ENCODE assay signal across 14 mouse cellular contexts in the genomic region with DNA sequence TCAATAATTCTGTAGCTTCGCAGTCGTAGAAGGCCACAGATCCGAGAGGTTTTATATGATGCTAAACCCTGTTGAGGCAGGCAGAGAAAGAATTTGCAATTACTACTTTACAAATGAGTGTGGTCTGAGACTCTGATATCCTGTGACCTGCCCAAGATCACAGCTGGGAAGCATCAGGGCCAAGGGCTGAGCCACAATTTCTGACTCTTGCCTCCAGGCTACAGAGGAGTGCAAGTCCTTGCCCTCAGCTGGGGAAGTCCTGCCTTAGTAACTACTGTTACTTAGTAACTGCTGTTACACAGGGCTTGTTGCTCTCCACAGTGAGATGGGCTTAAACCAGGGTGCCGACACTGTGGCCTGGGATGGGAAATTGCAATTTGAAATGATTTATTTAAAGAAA.
DNase-seq lines count a peak whose midpoint lies in the region.
"Had no signal": no experiment of that assay in that cellular context is flagged by ENCODE, and none has a peak within 500 bp of the region (broad histone marks: within the 10 kb centered on the region; RNA-seq: fewer than 3 reads in every experiment).

No protein-coding gene starts in this region.

- intact Hi-C loops in heart, postnatal 25 days (cut with DNase I), result no loop called here

- peak; percentile 48 for DNase-seq in embryo, embryonic 10 days (ENCODE audit: low spot score)
- DNase-seq in embryo, embryonic 11 days, result no peak
- DNase-seq in heart, postnatal 25 days (ENCODE audit: low spot score), result peak; percentile 40
- no peak for DNase-seq in heart, adult 8-10 months (ENCODE audit: low spot score)
- peak; percentile 43 for DNase-seq in urinary bladder, postnatal 14 days (ENCODE audit: low spot score)
- no peak for DNase-seq in urinary bladder, postnatal 4 days (ENCODE audit: low spot score in 2 of 2)
- no peak for DNase-seq in testis, postnatal 14 days (ENCODE audit: low spot score)
- DNase-seq in cerebellum, adult 11 months, result no peak
- DNase-seq: cerebellum, adult 2 months; liver, postnatal 0 days; lung, postnatal 10 days; midbrain, embryonic 14.5 days; spleen, adult 18-20 months; thymus, postnatal 36 days had no signal

Comparison
In these comparisons a context has a peak if more than half of its experiments do, and no peak if none do; other contexts are left out.
1. DNase-seq: peak in embryo, embryonic 10 days (single experiment), heart, postnatal 25 days (single experiment) and urinary bladder, postnatal 14 days (single experiment); none in embryo, embryonic 11 days (single experiment), heart, adult 8-10 months (single experiment), urinary bladder, postnatal 4 days (0 of 2), testis, postnatal 14 days (single experiment) and cerebellum, adult 11 months (single experiment).